Mouse (Mus musculus): Measurements from ENCODE around the gene Rpl36al.
"Not testable (repeated sequence)": the region's sequence is repeated elsewhere in the genome, so short reads cannot be mapped to it uniquely, and the experiment has no call there.

The Rpl36al gene

DNA sequence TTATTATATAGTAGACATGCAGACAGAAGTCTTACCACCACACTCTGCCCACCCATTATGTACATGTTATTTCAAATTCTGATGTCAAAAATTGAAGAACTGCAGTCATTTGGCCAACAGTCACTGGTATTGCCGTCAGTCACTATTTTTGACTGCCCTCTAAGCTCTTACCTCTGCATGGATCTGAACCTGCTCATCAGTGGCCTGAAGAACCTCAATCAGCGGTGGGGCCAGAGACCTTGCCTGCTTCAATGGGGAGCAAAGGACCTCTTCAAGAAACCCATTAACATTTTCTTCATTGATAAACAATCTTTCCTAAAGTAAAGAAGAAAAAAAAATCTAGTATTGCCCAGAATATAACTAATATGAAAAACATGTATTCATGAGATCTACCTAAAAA is 8.8 kb upstream of the Rpl36al start:
- DNase-seq, result no peak

DNA sequence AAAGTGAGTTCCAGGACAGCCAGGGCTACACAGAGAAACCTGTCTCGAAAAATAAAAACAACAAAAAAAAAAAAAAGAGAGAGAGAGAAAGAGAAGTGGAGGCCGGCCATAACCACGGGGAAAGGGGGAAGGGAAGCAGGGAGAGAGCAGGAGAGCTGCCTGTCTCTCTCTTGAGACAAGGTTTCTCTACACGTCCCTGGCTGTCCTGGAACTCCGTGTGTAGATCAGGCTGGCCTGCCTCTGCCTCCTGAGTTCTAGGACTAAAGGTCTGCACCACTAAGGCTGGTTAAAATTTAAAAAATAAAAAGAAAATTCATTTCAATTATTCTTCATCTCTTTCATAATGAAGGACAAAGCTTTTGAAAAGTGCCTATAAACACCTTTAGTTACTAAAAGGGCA is 7.5 kb upstream of the Rpl36al start:
- no peak for DNase-seq

DNA sequence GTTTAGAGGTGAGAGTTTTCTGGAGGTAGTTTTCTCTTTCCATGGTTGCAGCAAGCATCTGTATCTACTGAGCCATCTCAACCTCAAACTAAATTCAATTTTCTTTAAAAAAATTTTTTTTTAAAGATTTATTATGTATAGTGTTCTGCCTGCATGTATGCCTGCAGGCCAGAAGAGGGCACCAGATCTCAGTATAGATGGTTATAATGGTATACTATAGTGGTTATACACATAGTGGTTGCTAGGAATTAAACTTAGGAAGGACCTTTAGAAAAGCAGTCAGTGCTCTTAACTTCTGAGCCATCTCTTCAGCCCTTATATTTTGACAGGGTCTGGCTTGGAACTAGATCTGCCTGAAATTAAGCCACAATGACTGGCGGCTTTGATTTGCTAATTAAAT is 6.6 kb upstream of the Rpl36al start:
- DNase-seq, result no peak

DNA sequence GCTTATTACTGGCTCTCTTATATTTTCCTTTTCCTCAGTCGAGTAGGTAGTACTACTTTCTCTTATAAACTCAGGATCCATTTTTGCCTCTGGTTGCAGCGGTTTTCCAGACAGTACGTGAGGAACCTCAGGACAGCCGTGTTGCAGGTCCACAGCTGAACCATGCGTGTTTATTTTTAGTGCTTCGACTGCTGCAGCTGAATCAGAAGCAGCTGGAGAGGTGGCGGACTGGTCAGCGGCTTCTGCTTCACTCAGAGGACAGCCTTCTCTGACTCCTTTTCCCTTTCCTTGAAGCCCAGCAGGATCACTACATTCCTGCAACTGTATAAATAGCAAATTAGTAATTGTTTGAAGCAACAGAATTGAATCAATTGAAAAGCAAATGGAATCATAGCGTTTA is 6.2 kb upstream of the Rpl36al start:
- DNase-seq, result no peak

DNA sequence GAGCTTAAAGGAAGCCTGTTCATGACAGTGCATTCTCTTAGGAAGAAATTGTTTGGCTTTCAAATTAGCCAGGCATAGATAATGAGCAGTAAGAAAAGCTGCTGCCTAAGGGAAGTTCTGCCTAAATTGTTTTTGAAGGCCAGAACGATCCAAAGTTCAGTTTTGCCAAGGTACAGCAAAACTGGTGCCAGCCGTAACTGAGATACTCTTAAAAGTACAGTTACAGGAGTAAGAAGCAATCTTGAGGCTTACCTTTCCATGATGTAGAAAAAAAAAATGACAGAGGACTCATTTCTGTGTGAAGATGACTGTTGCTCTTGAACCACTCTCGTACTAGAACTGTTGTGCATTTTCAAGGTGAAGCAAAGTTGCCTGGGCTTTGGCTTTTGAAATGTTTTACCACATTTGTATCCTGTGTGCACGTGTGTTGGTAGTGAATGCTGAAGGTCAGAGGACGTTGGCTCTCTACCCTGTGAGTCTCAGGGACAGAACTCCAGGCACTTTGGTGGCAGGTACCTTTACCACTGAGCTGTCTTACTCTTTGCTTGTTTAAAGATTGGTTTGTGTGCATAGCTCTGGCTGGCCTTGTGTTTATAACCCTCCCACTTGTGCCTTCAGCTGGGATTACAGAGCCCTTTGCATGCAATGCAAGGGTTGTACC is 3.1 kb upstream of the Rpl36al start:
- no peak for DNase-seq

DNA sequence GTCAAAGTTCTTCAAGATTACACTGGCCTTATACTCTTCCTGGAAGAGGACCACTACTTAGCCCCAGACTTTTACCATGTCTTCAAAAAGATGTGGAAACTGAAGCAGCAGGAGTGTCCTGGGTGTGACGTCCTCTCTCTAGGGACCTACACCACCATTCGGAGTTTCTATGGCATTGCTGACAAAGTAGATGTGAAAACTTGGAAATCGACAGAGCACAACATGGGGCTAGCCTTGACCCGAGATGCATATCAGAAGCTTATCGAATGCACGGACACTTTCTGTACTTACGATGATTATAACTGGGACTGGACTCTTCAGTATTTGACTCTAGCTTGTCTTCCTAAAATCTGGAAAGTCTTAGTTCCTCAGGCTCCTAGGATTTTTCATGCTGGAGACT is 1.5 kb upstream of the Rpl36al start:
- no peak for DNase-seq

DNA sequence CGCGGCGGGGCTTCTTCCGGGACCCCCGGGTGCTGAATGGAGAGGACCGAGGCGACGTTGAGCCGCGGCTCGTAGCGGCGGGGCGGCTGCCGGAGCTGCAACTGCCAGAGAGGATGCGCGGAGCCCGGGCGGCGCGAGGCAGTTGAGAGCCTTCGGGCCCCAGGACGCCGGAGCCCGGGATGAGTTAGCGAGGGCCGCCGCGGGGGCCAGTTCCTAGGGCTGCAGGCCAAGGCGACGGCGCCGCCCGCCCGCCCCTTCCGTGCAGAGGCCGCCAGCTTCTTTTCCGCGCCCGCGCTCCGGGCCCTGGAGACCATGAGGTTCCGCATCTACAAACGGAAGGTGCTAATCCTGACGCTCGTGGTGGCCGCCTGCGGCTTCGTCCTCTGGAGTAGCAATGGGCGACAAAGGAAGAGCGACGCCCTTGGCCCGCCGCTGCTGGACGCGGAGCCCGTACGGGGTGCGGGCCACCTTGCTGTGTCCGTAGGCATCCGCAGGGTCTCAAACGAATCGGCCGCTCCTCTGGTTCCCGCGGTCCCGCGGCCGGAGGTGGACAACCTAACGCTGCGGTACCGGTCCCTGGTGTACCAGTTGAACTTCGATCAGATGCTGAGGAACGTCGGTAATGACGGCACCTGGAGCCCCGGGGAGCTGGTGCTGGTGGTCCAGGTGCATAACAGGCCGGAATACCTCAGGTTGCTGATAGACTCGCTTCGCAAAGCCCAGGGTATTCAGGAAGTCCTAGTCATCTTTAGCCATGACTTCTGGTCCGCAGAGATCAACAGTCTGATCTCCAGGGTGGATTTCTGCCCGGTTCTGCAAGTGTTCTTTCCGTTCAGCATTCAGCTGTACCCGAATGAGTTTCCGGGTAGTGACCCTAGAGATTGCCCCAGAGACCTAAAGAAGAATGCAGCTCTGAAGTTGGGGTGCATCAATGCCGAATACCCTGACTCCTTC is 736 bp upstream of the Rpl36al start:
- DNase-seq, result no peak

DNA sequence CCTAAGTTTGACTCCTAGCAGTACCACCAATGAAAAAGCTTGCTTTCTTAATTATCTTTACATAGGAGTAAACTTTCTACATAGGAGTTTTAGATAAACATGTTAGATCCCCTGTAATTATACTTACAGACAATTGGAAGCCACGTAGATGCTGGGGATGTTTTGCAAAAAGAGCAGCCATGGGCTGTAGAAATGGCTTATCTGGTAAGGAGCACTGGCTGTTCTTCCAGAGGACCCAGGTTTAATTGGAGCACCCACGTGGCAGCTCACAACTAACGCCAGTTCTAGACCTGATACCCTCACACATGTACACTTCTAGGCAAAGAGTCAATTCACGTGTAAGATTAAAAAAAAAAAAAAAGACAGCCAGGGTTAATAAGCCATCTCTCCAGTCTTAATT is 2.1 kb downstream of the Rpl36al start:
- no peak for DNase-seq

DNA sequence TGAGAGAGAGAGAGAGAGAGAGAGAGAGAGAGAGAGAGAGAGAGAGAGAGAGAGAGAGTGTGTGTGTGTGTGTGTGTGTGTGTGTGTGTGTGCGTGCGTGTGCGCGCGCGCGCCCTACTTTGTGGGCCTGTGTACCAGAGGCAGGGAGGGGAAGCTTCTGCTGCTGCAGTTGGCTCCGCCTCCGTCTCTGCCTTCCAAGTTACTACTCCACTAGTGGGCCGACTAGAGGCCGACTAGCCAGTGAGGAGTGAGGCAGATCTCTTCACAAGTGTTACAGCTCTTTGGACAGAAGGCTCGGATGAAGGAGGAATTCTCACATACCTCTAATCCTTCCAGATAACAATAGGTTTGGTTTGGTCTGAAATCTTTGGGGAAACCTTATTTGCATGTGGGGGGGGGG is 4.5 kb downstream of the Rpl36al start:
- no peak for DNase-seq

DNA sequence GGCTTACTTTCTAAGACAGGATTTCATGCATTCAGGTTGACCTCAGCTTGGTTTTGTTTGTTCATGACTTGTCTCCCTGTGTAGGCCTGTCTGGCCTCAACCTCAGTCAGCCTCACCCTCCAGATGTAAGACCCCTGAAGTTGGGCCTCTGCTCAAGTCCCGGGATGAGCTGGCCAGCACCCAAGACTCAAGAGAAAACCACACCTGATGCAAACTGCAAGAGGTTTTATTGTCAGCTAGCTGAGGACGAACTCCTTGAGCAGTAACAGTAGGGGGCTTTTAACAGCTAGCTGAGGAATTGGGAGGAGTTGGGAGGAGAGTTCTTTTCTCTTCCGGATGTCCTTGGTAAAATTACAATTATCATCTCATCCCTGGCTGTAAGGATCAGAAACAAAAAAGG is 6.4 kb downstream of the Rpl36al start:
- no peak for DNase-seq

DNA sequence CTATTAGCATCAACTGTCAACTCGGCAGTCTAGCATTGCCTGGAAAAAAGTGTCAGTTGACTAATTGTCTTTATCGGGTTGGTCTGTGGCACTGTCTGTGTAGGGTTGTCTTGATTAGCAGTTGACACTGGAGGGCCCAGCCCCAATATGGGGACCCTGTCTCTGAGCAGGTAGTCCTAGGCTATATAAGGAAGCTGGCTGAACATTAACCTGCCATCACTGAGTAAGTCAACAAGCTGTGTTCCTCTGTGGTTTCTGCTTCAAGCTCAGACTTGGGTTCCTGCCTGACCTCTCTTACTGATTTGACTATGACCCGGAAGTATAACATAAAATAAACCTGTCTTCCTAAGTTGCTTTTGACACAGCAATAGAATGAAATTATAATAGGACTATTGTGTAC is 7.9 kb downstream of the Rpl36al start:
- no peak for DNase-seq

DNA sequence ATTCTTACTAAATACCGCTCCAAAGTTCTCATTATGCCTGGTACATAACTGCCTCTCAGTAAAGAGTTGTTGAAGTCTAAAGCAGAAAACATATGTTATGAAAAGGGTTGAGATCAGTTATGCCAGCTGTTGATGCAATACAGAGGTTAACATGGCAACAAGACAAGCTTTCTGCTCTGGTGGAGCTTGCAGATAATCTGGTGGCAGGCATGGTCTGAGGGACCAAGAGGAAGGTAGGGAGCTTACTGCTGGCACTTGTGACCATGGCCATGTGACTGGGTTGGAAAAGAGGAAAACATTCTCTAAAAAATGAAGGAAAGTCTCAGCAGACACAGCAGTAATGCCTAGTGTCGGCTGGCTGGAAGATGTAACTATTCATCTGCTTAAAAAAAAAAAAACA is 12.6 kb downstream of the Rpl36al start:
- DNase-seq, result no peak

DNA sequence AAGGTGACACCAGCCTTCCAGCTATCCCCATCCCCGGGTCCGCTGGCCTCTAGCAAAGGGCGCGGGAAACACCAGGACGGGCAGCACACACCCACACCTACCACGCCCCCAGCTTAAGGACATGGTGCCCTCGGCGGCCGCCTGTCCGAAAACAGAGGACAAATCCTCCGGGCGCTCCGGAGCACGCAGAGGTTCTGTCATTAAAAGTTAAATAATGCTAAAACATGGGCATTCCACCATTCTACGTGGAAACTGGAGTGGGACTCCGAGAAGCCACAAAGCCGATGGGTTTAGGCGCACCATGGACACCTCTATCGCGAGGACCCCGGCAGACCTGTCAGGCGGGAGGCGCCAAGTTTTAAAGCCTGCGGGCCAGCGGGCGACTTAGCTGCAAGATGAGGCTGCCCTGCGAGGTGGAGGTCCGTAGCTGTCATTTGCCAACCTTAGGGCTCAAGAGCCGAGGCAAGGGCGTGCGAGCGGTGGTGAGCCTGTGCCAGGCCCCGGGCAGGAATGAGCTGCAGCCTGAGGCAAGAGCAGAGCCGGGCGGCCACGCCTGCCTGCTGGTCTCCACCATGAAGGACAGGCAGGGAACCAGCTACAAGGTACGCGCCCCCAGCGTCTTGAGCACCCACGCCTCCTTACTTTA is 15.3 kb downstream of the Rpl36al start, which contains the start of gene Lrr1:
TSS of gene Lrr1 (plus strand) at position 354 of the 646 bp plus-strand sequence.
- peak; percentile 82 for DNase-seq

DNA sequence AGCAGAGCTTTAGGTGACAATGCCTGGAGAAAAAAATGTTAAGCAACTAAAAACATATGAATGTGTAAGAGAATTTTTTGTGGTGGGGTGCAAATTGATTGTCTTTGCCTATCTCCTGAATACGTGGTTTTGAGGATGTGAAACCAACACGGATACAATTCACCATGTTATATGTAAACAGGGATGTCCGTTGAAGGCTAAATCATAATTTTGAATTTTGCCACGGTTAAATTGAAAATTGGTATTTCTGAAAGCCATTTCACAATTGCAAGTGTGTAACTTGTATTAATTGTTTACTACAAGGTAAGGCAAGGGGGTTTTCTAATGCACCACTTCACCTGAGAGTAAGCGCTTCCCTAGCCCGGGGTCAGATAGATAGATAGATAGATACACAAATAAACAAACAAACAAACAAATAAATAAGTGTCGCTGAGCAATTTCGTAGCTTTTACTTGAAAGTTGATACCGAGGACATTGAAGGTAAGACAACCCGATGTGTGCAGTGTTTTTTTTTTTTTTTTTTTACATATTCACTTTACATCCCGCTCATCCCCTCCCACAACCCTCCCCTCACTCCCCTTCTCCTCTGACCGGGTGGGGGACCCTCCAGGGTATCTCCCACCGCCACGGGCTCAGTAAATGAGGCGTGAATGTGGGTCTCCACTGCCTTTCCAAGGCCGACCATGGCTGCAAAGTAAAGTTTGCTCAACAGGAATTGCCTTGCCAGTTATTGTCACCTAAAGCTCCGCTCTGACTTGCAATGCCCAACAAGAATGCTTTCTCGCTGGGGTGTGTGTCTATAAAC is 16.0 kb downstream of the Rpl36al start:
- no peak for DNase-seq

DNA sequence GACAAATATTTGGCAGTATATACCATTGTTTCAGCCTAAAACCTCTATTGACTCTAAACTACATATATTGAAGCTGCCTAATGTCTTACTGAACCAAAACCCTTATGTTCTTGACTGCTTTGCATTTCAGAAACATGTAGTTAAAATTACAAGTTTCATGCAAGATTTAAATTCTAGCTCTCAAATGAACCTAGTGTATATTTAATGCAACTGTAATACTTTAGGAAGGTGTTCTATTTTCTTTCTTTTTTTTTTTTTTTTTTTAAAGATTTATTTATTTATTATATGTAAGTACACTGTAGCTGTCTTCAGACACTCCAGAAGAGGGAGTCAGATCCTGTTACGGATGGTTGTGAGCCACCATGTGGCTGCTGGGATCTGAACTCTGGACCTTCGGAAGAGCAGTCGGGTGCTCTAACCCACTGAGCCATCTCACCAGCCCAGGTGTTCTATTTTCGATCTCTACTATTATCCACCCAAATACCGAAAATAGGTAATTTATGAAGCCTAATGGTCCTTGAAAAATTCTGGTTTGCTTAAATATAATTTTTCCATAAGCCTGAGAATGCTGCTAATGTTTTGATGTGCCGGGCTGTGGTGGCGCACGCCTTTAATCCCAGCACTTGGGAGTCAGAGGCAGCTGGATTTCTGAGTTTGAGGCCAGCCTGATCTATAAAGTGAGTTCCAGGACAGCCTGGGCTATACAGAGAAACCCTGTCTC is 16.9 kb downstream of the Rpl36al start:
- not testable (repeated sequence) for DNase-seq

DNA sequence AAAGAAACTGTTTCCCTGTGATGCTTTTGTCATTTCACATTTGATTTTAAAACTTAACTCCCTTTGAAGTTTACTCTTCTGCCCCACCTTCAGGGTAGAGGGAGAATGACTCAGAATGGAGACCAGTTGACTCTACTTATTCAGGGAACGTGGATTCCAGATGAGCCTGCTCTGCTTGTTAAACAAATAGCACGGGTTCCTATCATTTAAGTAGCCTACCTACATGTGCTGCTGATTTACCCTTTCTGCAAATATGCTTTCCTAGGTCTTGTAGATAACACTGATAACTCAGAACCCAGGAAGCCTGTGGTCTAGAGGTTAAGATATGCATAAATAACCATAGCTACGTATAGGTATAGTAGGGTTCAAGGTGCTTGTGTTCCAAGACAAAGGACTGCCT is 19.0 kb downstream of the Rpl36al start:
- no peak for DNase-seq

DNA sequence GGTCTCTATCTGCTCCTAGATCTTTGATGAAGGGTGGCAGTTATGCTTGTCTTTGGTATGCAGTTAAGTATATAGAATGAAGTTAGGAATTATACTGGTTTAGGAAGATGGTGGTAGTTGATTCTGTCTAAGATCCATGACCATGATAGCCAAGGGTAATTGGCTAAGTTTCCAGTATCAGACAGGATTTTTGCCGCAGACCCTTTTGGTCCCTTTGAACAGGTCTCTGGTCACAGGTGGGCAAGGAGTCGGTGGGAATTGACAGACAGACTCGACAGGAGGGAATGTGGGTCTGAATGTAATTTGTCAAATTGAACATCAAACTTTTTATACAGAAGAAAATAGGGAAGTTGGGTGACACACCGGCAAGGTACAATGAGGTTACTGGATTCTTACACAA is 20.3 kb downstream of the Rpl36al start:
- not testable (repeated sequence) for DNase-seq

DNA sequence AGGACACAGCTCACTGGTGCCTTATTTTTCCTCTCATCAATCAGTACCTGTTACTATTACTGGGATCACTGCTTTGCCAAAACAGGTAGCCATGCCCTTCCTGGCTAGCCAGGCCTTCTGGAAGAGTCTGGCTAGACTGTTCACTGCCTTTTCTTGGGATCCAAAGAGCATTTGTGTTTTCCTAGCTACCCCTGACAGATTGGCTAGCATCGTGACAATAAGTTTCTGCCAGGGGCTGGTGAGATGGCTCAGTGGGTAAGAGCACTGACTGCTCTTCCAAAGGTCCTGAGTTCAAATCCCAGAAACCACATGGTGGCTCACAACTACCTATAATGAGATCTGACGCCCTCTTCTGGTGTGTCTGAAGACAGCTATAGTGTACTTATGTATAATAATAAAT is 23.2 kb downstream of the Rpl36al start:
- DNase-seq, result not testable (repeated sequence)

DNA sequence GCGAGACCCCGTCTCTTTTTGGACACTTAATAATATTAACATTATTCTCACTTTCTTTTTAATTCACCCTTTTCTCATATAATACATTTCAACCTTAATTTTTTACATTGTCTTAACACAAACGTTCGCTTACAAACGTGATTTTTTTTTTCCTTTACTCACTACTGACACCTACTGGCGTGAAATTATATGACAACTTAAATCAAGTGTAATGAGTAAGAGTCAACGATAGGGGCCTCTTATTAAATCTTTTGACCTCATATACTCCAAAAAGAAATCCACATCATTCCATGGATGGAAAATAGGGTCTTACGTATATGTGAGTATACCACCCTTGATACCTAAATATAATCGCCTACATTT is 24.3 kb downstream of the Rpl36al start:
- DNase-seq, result no peak

DNA sequence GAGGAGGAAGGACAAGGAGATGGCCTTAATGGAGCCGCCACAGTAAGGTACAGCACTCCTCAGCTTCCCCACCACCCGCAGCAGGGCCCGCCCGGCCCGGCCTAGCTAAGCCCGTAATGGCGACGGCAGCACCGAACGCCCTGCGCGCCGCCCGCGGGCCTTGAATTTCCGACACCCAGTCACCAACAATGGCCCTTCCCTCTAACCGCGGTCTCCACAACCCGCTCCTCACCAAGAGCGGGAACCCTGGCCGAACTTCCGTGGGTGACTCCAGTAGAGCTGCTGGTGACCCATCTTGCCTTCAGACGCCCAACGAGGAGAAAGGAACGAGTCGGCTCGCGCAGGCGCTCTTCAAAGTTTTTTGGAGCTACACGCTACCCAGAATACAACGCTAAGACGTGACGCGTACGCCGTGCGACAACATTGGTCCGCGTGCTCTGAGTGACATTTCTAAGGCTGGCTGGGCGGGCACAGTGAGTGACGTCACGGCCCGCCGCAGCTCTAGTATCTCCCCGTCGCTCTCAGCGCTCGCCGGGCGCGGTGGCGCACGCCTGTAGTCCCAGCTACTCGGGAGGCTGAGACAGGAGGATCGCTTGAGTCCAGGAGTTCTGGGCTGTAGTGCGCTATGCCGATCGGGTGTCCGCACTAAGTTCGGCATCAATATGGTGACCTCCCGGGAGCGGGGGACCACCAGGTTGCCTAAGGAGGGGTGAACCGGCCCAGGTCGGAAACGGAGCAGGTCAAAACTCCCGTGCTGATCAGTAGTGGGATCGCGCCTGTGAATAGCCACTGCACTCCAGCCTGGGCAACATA is 24.9 kb downstream of the Rpl36al start, which contains the start of gene Rps29:
TSS of gene Rps29 (minus strand) at position 422 of the 813 bp plus-strand sequence.
- DNase-seq, result peak; percentile 99

DNA sequence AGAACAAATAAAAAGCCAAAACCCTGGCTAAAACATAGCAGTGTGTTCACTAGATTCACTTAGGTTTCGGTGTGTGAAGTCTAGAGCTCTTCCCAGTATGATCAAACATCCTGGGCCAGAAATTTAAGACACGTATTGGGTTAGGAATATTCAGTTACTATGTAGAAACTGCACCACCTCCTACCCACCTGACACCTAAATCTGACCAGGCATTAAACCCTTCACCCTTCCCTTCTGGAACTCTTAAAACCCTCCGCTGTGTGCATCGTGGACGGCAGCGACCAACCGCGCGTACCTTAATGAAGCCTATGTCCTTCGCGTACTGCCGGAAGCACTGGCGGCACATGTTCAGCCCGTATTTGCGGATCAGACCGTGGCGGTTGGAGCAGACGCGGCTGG is 25.5 kb downstream of the Rpl36al start:
- no peak for DNase-seq
